Mouse (Mus musculus) liver, embryonic 14 days (tissue): ENCODE results near the gene Gm26657. TPM values are rescaled to one million over a fixed set of nuclear protein-coding genes. Genes with fewer than 3 reads are reported as not detected.

Experiments used
- polyA plus RNA-seq: library from polyadenylated mRNA; depleted of rRNA; stranded (reverse); fragments of >200 nt; gene quantifications from 2 replicates; pipeline ENCODE4 v1.2.3, GENCODE M21; 2012; rRNA removed

Gene Gm26657
- polyA plus RNA-seq, result not detected in 2 replicates

DNA sequence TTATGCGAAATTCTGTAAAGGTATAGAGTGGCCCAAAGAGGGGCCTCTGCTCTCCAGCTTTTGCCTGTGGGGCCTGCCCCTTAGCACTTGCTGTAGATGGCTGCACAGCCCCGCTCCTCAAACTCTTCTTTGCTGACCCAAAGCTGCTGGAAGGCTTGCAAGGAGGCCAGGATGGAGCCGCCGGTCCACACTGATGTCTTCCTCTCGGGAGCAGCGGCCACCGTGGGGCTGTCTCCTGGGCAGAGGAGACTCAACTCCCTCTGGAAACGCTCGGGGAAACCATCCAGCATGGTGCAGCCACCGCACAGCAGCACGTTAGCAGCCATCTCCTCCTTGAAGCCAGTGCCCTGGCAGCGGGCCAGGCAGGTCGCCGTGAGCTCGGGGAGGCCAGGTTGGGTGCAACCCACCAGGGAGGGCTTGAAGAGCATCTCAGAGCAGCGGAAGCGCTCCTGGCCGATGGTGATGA lies at the start of gene Gm26657:
Gene Gm26657, plus strand, starts transcription at position 51 of the 466 bp plus-strand sequence.

DNA sequence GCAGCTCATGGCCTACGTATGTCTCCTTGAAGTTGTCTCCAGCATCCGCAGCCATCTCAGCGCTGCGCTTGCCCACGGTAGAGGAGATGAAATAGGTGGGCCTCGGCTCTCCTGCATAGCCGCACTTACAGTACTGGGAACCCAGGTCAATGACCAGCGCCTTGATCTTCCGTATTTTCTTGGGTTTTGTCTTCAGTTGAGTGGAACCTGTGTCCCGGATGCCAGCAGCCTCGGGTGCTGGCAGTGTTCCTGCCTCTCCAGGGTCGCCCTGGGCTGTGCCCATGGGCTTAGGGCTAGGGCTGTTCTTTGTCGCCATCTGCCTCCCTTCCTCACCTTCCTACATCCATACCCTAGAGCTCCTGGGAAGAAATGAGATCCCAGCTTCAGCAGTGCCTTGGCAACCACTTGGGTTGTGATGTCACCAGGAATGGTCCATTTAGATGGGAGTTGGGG lies 1.2 kb downstream of the Gm26657 start, which contains the start of gene Actl7b:
Gene Actl7b, minus strand, starts transcription at position 403 of the 453 bp plus-strand sequence.

DNA sequence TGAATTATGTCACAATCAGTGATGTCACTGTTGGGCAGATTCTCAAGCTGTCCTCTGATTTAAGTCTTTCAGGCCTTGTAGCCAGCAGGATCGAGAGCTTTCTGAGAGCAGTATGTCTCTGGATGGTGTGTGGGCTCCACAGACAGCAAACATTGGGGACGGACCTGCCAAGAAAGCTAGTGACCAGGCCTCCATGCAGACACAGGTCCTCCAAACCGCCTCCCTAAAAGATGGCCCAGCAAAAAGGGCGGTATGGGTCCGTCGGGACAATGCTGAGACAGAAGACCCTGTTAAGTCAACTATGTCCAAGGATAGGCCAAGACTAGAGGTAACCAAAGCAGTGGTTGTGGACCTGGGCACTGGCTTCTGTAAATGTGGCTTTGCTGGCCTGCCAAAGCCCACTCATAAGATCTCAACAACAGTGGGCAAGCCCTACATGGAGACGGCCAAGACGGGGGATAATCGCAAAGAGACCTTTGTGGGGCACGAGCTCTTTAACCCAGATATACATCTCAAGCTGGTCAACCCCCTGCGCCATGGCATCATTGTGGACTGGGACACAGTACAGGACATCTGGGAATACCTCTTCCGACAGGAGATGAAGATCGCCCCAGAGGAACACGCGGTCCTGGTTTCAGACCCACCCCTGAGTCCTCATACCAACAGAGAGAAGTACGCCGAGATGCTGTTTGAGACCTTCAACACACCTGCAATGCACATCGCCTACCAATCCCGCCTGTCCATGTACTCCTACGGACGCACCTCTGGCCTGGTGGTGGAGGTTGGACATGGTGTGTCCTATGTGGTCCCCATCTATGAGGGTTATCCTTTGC lies 3.7 kb downstream of the Gm26657 start, which contains the start of gene Actl7a:
Gene Actl7a, plus strand, starts transcription at position 51 of the 833 bp plus-strand sequence.

Other genes with a start within 250 kb of the Gm26657 start
- not detected in 2 replicates for gene Actl7b, start 1.4 kb downstream of the Gm26657 start, polyA plus RNA-seq
- not detected in 2 replicates for gene Actl7a, start 3.3 kb downstream of the Gm26657 start, polyA plus RNA-seq
- 12.5 and 13.2 TPM in 2 replicates for gene Elp1, start 62.3 kb downstream of the Gm26657 start, polyA plus RNA-seq
- 2.2 and 3.1 TPM in 2 replicates for gene Fam206a, start 62.3 kb downstream of the Gm26657 start, polyA plus RNA-seq
- gene Ctnnal1, start 125.1 kb downstream of the Gm26657 start, polyA plus RNA-seq, result 4.6 and 5.5 TPM in 2 replicates
- 2.1 and 2.3 TPM in 2 replicates for gene Tmem245, start 207.4 kb downstream of the Gm26657 start, polyA plus RNA-seq